ENCODE assay signal across 8 mouse cellular contexts in genomic region chr4:77519166-77519565, GRCm38 (mm10).
DNase-seq lines count a peak whose midpoint lies in the region; ATAC-seq and TF ChIP-seq lines count a peak whose summit lies in the region.

No protein-coding gene starts in this region.

- DNase-seq in cerebellum, adult 2 months = peak in 1 of 2 experiments; percentile 14
- no peak for DNase-seq in cerebellum, adult 11 months
- peak; percentile 7 for DNase-seq in urinary bladder, postnatal 14 days (ENCODE audit: low spot score)
- DNase-seq in urinary bladder, postnatal 10 days (ENCODE audit: low spot score) = no peak
- DNase-seq in left cerebral cortex, postnatal 4 days = peak; percentile 4
- no peak for DNase-seq in B cell, adult 2 months
- DNase-seq in spleen, postnatal 10 days (ENCODE audit: low spot score in 2 of 2) = no peak

- no peak overlapping the region for H3K4me2 ChIP-seq in hindbrain, embryonic 12.5 days (replicated peaks)

- no peaks in the 10 kb centered on the region for H3K4me1 ChIP-seq in cerebellum, adult 2 months (ENCODE audit: control insufficient read depth, insufficient read depth, low read length)
- H3K4me1 ChIP-seq in hindbrain, embryonic 12.5 days = no peaks in the 10 kb centered on the region

- 23% methylated on average over 5 of the region's 5 CpGs for WGBS in cerebellum, adult 2 months
- 44% methylated on average over 5 of the region's 5 CpGs for WGBS in hindbrain, embryonic 12.5 days

- no peaks in the 10 kb centered on the region for H3K36me3 ChIP-seq in hindbrain, embryonic 12.5 days

- no peaks in the 10 kb centered on the region for H3K27me3 ChIP-seq in cerebellum, adult 2 months (ENCODE audit: control insufficient read depth, insufficient read depth, low read length)
- no peaks in the 10 kb centered on the region for H3K27me3 ChIP-seq in hindbrain, embryonic 12.5 days

- H3K27ac ChIP-seq in cerebellum, adult 2 months (ENCODE audit: insufficient read depth, low read length) = no peak overlapping the region
- no peak overlapping the region for H3K27ac ChIP-seq in hindbrain, embryonic 12.5 days

- intact Hi-C loops in left cerebral cortex, postnatal 4 days (cut with DNase I) = no loop called here

- TF ChIP-seq POLR2A in cerebellum, adult 2 months (IDR thresholded peaks at IDR 0.05; ENCODE audit: borderline replicate concordance, insufficient read depth, low read length) = no peak

- TF ChIP-seq CTCF in cerebellum, adult 2 months (IDR thresholded peaks at IDR 0.05; ENCODE audit: borderline replicate concordance, insufficient read depth, low read depth, low read length) = peak; percentile 42

- ATAC-seq in hindbrain, embryonic 12.5 days (ENCODE audit: low FRiP score) = 0 out of 2 replicates have a peak, but pooled peaks have one; percentile 52

- no peak overlapping the region for H3K4me3 ChIP-seq in cerebellum, adult 2 months (replicated peaks; ENCODE audit: insufficient read depth, low read depth, low read length)
- no peak overlapping the region for H3K4me3 ChIP-seq in hindbrain, embryonic 12.5 days

- H3K9me3 ChIP-seq in hindbrain, embryonic 12.5 days (replicated peaks) = no peaks in the 10 kb centered on the region

- H3K9ac ChIP-seq in hindbrain, embryonic 12.5 days = no peak overlapping the region

Comparison
In these comparisons a context has a peak if more than half of its experiments do, and no peak if none do; other contexts are left out.
1. DNase-seq: peak in urinary bladder, postnatal 14 days (single experiment) and left cerebral cortex, postnatal 4 days (single experiment); none in cerebellum, adult 11 months (single experiment), urinary bladder, postnatal 10 days (single experiment), B cell, adult 2 months (0 of 2) and spleen, postnatal 10 days (0 of 2).